Mouse (Mus musculus): ENCODE measurements around the gene Taf1b. TPM values are rescaled to one million over a fixed set of nuclear protein-coding genes. Genes with fewer than 3 reads are reported as not detected.

The Taf1b gene
- total and polyA plus RNA-seq, 3 experiments = 26.4 to 28.1 TPM; not detected in 1

GRCm38 (mm10) chr12:24599366-24599895, 101.3 kb downstream of the Taf1b start:
- 0 out of 4 replicates have a peak, but pooled peaks cover 0 to 2% of the 10 kb centered on the region in 2 experiments for H3K4me1 ChIP-seq (ENCODE audit: control insufficient read depth in 1 of 2, insufficient read depth in 2 of 2, low read length in 2 of 2)
- no peak overlapping the region for H3K9ac ChIP-seq (ENCODE audit: control insufficient read depth, low read depth, low read length, poor library complexity, severe bottlenecking)
- H3K27me3 ChIP-seq (ENCODE audit: control insufficient read depth in 1 of 2, insufficient read depth in 2 of 2, low read length in 2 of 2) = no peaks in the 10 kb centered on the region
- no peak for DNase-seq (ENCODE audit: low read depth, low spot score)
- no peaks in the 10 kb centered on the region; a peak in 1 of 4 replicates for H3K36me3 ChIP-seq (ENCODE audit: control insufficient read depth in 1 of 2, insufficient read depth in 2 of 2, low read length in 2 of 2)
- H3K79me2 ChIP-seq (ENCODE audit: control insufficient read depth, insufficient read depth, low read length, poor library complexity) = no peaks in the 10 kb centered on the region
- TF ChIP-seq CTCF (IDR thresholded peaks at IDR 0.05 in 2 of 3, conservative IDR thresholded peaks at IDR 0.05 in 1 of 3; ENCODE audit: control insufficient read depth in 1 of 3, insufficient read depth in 1 of 3, low read depth in 2 of 3, low read length in 3 of 3, poor library complexity in 1 of 3, severe bottlenecking in 1 of 3) = no peak
- TF ChIP-seq MAZ (IDR thresholded peaks at IDR 0.05; ENCODE audit: low read depth, low read length) = no peak
- no peak for TF ChIP-seq MAX (IDR thresholded peaks at IDR 0.05; ENCODE audit: low read length)
- no peak for TF ChIP-seq MAFK (IDR thresholded peaks at IDR 0.05; ENCODE audit: borderline replicate concordance, low read depth, low read length)
- TF ChIP-seq ELF1 (IDR thresholded peaks at IDR 0.05; ENCODE audit: low read depth, low read length) = no peak
- no peak for TF ChIP-seq RAD21 (IDR thresholded peaks at IDR 0.05; ENCODE audit: low read depth, low read length)
- TF ChIP-seq HCFC1 (IDR thresholded peaks at IDR 0.05; ENCODE audit: low read depth, low read length) = no peak
- TF ChIP-seq ETS1 (IDR thresholded peaks at IDR 0.05; ENCODE audit: low read depth, low read length) = no peak
- no peak for TF ChIP-seq USF2 (IDR thresholded peaks at IDR 0.05; ENCODE audit: borderline replicate concordance in 1 of 2, insufficient read depth in 1 of 2, low read depth in 1 of 2, low read length in 2 of 2)
- no peak for TF ChIP-seq ZC3H11A (IDR thresholded peaks at IDR 0.05; ENCODE audit: low read depth, low read length)
- no peak for TF ChIP-seq SIN3A (IDR thresholded peaks at IDR 0.05; ENCODE audit: low read length)
- no peak for TF ChIP-seq KAT2A (conservative IDR thresholded peaks at IDR 0.05; ENCODE audit: low read depth, low read length)
- no peak for TF ChIP-seq EP300 (IDR thresholded peaks at IDR 0.05; ENCODE audit: low read depth in 1 of 2, low read length in 2 of 2)
- no peak for TF ChIP-seq CHD1 (IDR thresholded peaks at IDR 0.05; ENCODE audit: low read depth, low read length)
- no peak for TF ChIP-seq UBTF (IDR thresholded peaks at IDR 0.05; ENCODE audit: borderline replicate concordance, insufficient read depth, low read depth, low read length)
- no peak for TF ChIP-seq MYC (IDR thresholded peaks at IDR 0.05; ENCODE audit: low read depth, low read length)
- H3K9me3 ChIP-seq (replicated peaks; ENCODE audit: insufficient read depth, low read length) = no peaks in the 10 kb centered on the region
- H3K4me3 ChIP-seq (ENCODE audit: control insufficient read depth in 1 of 2, insufficient read depth in 1 of 2, low read depth in 2 of 2, low read length in 2 of 2) = no peak overlapping the region
- H3K27ac ChIP-seq (ENCODE audit: control insufficient read depth, low read depth, low read length) = no peak overlapping the region

- DNase-seq (ENCODE audit: low read depth, low spot score) = no peak
- no peak overlapping the region for H3K4me3 ChIP-seq (ENCODE audit: control insufficient read depth in 1 of 2, insufficient read depth in 1 of 2, low read depth in 2 of 2, low read length in 2 of 2)
- no peaks in the 10 kb centered on the region; a peak in 1 of 4 replicates for H3K36me3 ChIP-seq (ENCODE audit: control insufficient read depth in 1 of 2, insufficient read depth in 2 of 2, low read length in 2 of 2)
- no peaks in the 10 kb centered on the region for H3K9me3 ChIP-seq (replicated peaks; ENCODE audit: insufficient read depth, low read length)
- TF ChIP-seq SMC3 (IDR thresholded peaks at IDR 0.05; ENCODE audit: low read depth, low read length) = no peak
- TF ChIP-seq TCF12 (IDR thresholded peaks at IDR 0.05; ENCODE audit: low read depth, low read length) = no peak
- no peak for TF ChIP-seq EP300 (IDR thresholded peaks at IDR 0.05; ENCODE audit: low read depth in 1 of 2, low read length in 2 of 2)
- no peak for TF ChIP-seq ZMIZ1 (IDR thresholded peaks at IDR 0.05; ENCODE audit: low read depth, low read length)
- no peak for TF ChIP-seq TAL1 (IDR thresholded peaks at IDR 0.05; ENCODE audit: low read length)
- TF ChIP-seq RCOR1 (IDR thresholded peaks at IDR 0.05; ENCODE audit: low read depth, low read length) = no peak
- no peak for TF ChIP-seq UBTF (IDR thresholded peaks at IDR 0.05; ENCODE audit: borderline replicate concordance, insufficient read depth, low read depth, low read length)
- no peak for TF ChIP-seq BHLHE40 (IDR thresholded peaks at IDR 0.05; ENCODE audit: borderline replicate concordance, low read depth, low read length)
- TF ChIP-seq ZKSCAN1 (IDR thresholded peaks at IDR 0.05; ENCODE audit: low read depth, low read length) = no peak
- no peak for TF ChIP-seq JUND (IDR thresholded peaks at IDR 0.05; ENCODE audit: low read depth, low read length)
- H3K27ac ChIP-seq (ENCODE audit: control insufficient read depth, low read depth, low read length) = no peak overlapping the region
- H3K27me3 ChIP-seq (ENCODE audit: control insufficient read depth in 1 of 2, insufficient read depth in 2 of 2, low read length in 2 of 2) = no peaks in the 10 kb centered on the region
- no peak overlapping the region for H3K9ac ChIP-seq (ENCODE audit: control insufficient read depth, low read depth, low read length, poor library complexity, severe bottlenecking)
- H3K4me1 ChIP-seq (ENCODE audit: control insufficient read depth in 1 of 2, insufficient read depth in 2 of 2, low read length in 2 of 2) = 0 out of 4 replicates have a peak, but pooled peaks cover 0 to 3% of the 10 kb centered on the region in 2 experiments
- no peaks in the 10 kb centered on the region for H3K79me2 ChIP-seq (ENCODE audit: control insufficient read depth, insufficient read depth, low read length, poor library complexity)
These were observed 101.9 kb downstream of the Taf1b start for GRCm38 (mm10) chr12:24600074-24600473.
